9 mouse cellular contexts compared by ENCODE assay signal in the genomic region with DNA sequence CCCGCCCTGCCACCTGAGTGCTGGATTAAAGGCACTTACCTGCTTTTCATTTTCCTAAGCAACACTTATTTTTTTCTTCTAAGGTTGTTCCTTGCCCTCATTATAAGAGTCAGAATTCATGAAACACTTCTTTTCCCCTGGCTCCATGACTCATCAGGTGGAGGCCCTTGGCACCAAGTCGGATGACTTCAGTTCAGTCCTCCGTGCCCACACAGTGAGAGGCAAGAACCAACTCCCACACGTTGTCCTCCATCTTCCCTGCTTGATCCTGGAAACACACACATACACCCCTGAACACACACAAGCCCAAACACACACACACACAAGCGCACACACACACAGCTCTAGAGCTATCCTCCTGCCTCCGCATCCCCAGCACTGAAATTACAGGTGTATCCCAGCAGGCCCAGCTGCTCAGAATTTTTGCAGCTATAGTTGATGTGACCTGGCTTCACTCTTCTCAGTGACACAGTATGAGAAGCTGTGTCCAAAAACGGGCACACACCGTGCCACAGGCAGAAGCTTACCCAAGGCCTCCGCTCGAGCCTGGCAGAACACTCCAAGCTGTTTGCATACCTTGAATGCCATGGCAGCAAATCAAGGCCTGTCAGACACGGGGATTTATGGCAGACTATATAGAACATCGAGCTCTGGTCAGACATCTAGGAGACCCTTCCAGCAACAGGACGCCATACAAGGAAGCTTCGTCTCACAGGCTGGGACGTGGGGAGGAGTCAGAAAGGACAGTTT. TPM values are rescaled to one million over a fixed set of nuclear protein-coding genes. Genes with fewer than 3 reads are reported as not detected.
DNase-seq lines count a peak whose midpoint lies in the region; ATAC-seq lines count a peak whose summit lies in the region.
"Had no signal": no experiment of that assay in that cellular context is flagged by ENCODE, and none has a peak within 500 bp of the region (broad histone marks: within the 10 kb centered on the region; RNA-seq: fewer than 3 reads in every experiment).

No protein-coding gene starts in this region.

- H3K4me3 ChIP-seq in heart, embryonic 15.5 days = no peak overlapping the region

- no peak overlapping the region for H3K9ac ChIP-seq in heart, embryonic 15.5 days

- no peaks in the 10 kb centered on the region for H3K9me3 ChIP-seq in heart, embryonic 15.5 days (replicated peaks)

- H3K27me3 ChIP-seq in heart, embryonic 15.5 days = no peaks in the 10 kb centered on the region

- no peaks in the 10 kb centered on the region for H3K36me3 ChIP-seq in heart, embryonic 15.5 days

- no peak overlapping the region for H3K4me2 ChIP-seq in heart, embryonic 15.5 days

- H3K4me1 ChIP-seq in heart, embryonic 15.5 days (replicated peaks) = peaks cover 16% of the 10 kb centered on the region

- 0 out of 2 replicates have a peak, but pooled peaks have one; percentile 29 for ATAC-seq in heart, embryonic 15.5 days (replicated peaks; ENCODE audit: insufficient number of reproducible peaks, insufficient read depth, low FRiP score, low read depth)

- WGBS in heart, embryonic 15.5 days = 62% methylated on average over 15 of the region's 15 CpGs

- DNase-seq in heart, postnatal 4 days = no peak
- peak; percentile 69 for DNase-seq in 3134 (ENCODE audit: extremely low read depth, insufficient read length, low spot score)
- peak; percentile 19 for DNase-seq in MN1 (ENCODE audit: low spot score)
- DNase-seq in cerebellum, postnatal 36 days = peak; percentile 46 to 50
- DNase-seq in layer of hippocampus, postnatal 36 days = no peak
- no peak for DNase-seq in thymus, postnatal 10 days (ENCODE audit: low spot score in 2 of 2)
- DNase-seq: kidney, adult 2 months; thymus, adult 2 months had no signal

- peak overlapping the region; percentile 66 for H3K27ac ChIP-seq in heart, embryonic 15.5 days

RNA-seq across cellular contexts. Expression of a gene that starts 49.7 kb away (rescaled TPM):
- polyA plus RNA-seq in heart, embryonic 15.5 days (2015; fragmentation: Nextera tagmentation; extraction: Ambion mirVana) = 49.7 and 56.5 TPM in 2 replicates
- 10 to 100 TPM; 39.7 to 42.5 TPM for total RNA-seq in heart, postnatal 4 days (2021)
- 1 to 10 TPM; 4.2 to 6.5 TPM for total RNA-seq in layer of hippocampus, postnatal 36 days (2021)

RNA-seq across cellular contexts. Expression of a gene that starts 51.2 kb away (rescaled TPM):
- polyA plus RNA-seq in heart, embryonic 15.5 days (2015; fragmentation: Nextera tagmentation; extraction: Ambion mirVana) = 103 and 109 TPM in 2 replicates
- total RNA-seq in heart, postnatal 4 days (2021) = 100 to 1,000 TPM in 1 of 2 experiments, 10 to 100 TPM in 1; 97.8 to 105 TPM
- total RNA-seq in layer of hippocampus, postnatal 36 days (2021) = 100 to 1,000 TPM; 124 to 132 TPM

Comparison
In these comparisons a context has a peak if more than half of its experiments do, and no peak if none do; other contexts are left out.
1. DNase-seq: peak in 3134 (single experiment), MN1 (single experiment) and cerebellum, postnatal 36 days (2 of 2); none in heart, postnatal 4 days (single experiment), layer of hippocampus, postnatal 36 days (0 of 2) and thymus, postnatal 10 days (0 of 2).
2. RNA of a gene that starts 49.7 kb away (total RNA-seq): 39.7 to 42.5 TPM in heart, postnatal 4 days; 4.2 to 6.5 TPM in layer of hippocampus, postnatal 36 days; every median in the first group is over 4 times any median in the second.